In the genomic region with DNA sequence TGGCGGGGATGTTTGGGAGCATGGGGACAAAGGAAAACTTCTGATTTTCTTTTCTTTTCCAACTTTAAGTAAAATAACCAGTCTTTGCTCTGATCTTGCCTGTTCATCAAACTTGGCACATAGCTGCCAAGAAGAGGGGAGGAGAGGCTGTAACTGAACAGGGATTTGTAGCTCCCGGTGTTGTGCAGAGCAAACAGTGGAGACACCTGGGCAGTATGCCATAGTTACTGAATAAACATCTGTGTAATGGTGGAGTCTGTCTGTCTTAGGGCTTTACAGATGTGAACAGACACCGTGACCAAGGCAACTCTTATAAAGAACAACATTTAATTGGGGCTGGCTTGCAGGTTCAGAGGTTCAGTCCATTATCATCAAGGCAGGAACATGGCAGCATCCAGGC, we compare ENCODE assay signal across 32 mouse cellular contexts.
"Had no signal": no experiment of that assay in that cellular context is flagged by ENCODE, and none has a peak within 500 bp of the region (broad histone marks: within the 10 kb centered on the region; RNA-seq: fewer than 3 reads in every experiment).

No protein-coding gene starts in this region.

- H3K4me3 ChIP-seq: left cerebral cortex, adult 2 months; limb, embryonic 10.5 days; limb, embryonic 12.5 days; limb, embryonic 13.5 days; limb, embryonic 15.5 days; liver, embryonic 12.5 days; liver, embryonic 13.5 days; liver, embryonic 15.5 days; lung, embryonic 15.5 days; megakaryocyte, embryonic 14.5 days; midbrain, embryonic 10.5 days; midbrain, embryonic 12.5 days; midbrain, embryonic 13.5 days; midbrain, embryonic 15.5 days; myocyte; neural tube, embryonic 12.5 days had no signal

- H3K4me1 ChIP-seq: midbrain, embryonic 13.5 days; midbrain, embryonic 15.5 days had no signal

- H3K27ac ChIP-seq: left cerebral cortex, adult 2 months; limb, embryonic 10.5 days; limb, embryonic 12.5 days; limb, embryonic 13.5 days; limb, embryonic 15.5 days; liver, embryonic 12.5 days; liver, embryonic 13.5 days; liver, embryonic 14.5 days; liver, embryonic 15.5 days; lung, embryonic 15.5 days; macrophage; midbrain, embryonic 10.5 days; midbrain, embryonic 12.5 days; midbrain, embryonic 13.5 days; midbrain, embryonic 15.5 days; neural tube, embryonic 12.5 days had no signal

- H3K9me3 ChIP-seq: limb, embryonic 10.5 days; limb, embryonic 12.5 days; limb, embryonic 13.5 days; limb, embryonic 15.5 days; liver, embryonic 12.5 days; liver, embryonic 13.5 days; liver, embryonic 15.5 days; lung, embryonic 15.5 days; megakaryocyte, embryonic 14.5 days; midbrain, embryonic 10.5 days; midbrain, embryonic 12.5 days; midbrain, embryonic 13.5 days; midbrain, embryonic 15.5 days; neural tube, embryonic 12.5 days had no signal

- DNase-seq: left cerebral cortex, postnatal 4 days; liver; liver, embryonic 13.5 days; lung, adult 18-20 months; lung, adult 2 months; lung, embryonic 14.5 days; lung, postnatal 10 days; lung, postnatal 14 days; lung, postnatal 36 days; lung, postnatal 4 days; midbrain, embryonic 14.5 days had no signal

- H3K27me3 ChIP-seq: limb, embryonic 12.5 days; limb, embryonic 13.5 days; limb, embryonic 15.5 days; liver, embryonic 12.5 days; liver, embryonic 13.5 days; liver, embryonic 15.5 days; lung, embryonic 15.5 days; megakaryocyte, embryonic 14.5 days; midbrain, embryonic 12.5 days; midbrain, embryonic 13.5 days; midbrain, embryonic 15.5 days; neural tube, embryonic 12.5 days had no signal

- H3K4me2 ChIP-seq: limb, embryonic 12.5 days; limb, embryonic 13.5 days; limb, embryonic 15.5 days; liver, embryonic 11.5 days; liver, embryonic 12.5 days; liver, embryonic 13.5 days; liver, embryonic 15.5 days; lung, embryonic 14.5 days; lung, embryonic 15.5 days; midbrain, embryonic 11.5 days; midbrain, embryonic 12.5 days; midbrain, embryonic 13.5 days; midbrain, embryonic 15.5 days; neural tube, embryonic 12.5 days had no signal

- H3K9ac ChIP-seq: limb, embryonic 12.5 days; limb, embryonic 13.5 days; limb, embryonic 15.5 days; liver, embryonic 12.5 days; liver, embryonic 13.5 days; liver, embryonic 14.5 days; liver, embryonic 15.5 days; lung, embryonic 14.5 days; lung, embryonic 15.5 days; midbrain, embryonic 12.5 days; midbrain, embryonic 13.5 days; midbrain, embryonic 15.5 days; neural tube, embryonic 12.5 days had no signal

- ATAC-seq: liver, embryonic 12.5 days; lung, postnatal 0 days; midbrain, embryonic 13.5 days; midbrain, embryonic 15.5 days; midbrain, embryonic 16.5 days had no signal

- H3K36me3 ChIP-seq: limb, embryonic 10.5 days; limb, embryonic 12.5 days; limb, embryonic 13.5 days; limb, embryonic 15.5 days; liver, embryonic 12.5 days; liver, embryonic 13.5 days; liver, embryonic 15.5 days; lung, embryonic 15.5 days; midbrain, embryonic 12.5 days; midbrain, embryonic 13.5 days; midbrain, embryonic 15.5 days; neural tube, embryonic 12.5 days had no signal
